Mouse (Mus musculus): ENCODE results near the gene Nfkbiz. TPM values are rescaled to one million over a fixed set of nuclear protein-coding genes. Genes with fewer than 3 reads are reported as not detected.

The Nfkbiz gene
- total and polyA plus RNA-seq, 2 experiments from 2014 or later, result 1.7 to 6.8 TPM

DNA sequence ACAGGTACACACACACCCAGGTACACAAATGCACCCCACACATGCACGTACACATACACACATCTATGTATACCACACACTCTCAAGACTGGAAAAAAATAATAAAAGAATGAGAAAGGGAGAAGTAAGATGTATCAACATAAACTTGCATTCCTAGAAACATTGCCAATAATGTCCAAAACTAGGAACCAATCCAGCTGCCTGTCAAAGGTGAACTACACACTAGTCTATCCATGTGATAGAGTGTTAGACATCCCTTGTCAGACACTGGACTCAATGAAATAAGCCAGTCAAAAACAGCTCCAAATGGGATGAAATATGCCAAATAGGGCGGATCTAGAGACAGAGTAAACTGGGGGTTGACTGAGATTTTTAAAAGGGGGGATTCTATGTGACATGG, 55.8 kb downstream of the Nfkbiz start:
- Histone ChIP-seq H3K27me3 (ENCODE audit: control insufficient read depth, insufficient read depth, low read length) (no peaks in the 10 kb centered on the region), H3K9ac (replicated peaks; ENCODE audit: low read depth, low read length) (no peak overlapping the region), H3K4me3 (ENCODE audit: low read depth, low read length) (no peak overlapping the region), H3K4me2 (ENCODE audit: low read depth, low read length) (no peak overlapping the region), H3K4me1 (ENCODE audit: control insufficient read depth, insufficient read depth) (no peaks in the 10 kb centered on the region), H3K27ac (ENCODE audit: low read depth) (no peak overlapping the region), H3K9me3 (replicated peaks; ENCODE audit: control insufficient read depth, low read length) (no peaks in the 10 kb centered on the region), H3K36me3 (replicated peaks; ENCODE audit: control insufficient read depth, insufficient read depth, low read length) (no peaks in the 10 kb centered on the region)
- ATAC-seq (ENCODE audit: insufficient read depth, low read depth) (no peak), DNase-seq (ENCODE audit: low spot score) (no peak)
- TF ChIP-seq CTCF (IDR thresholded peaks at IDR 0.05; ENCODE audit: low read depth), result no peak
- TF ChIP-seq EP300 (IDR thresholded peaks at IDR 0.05; ENCODE audit: low read depth), result no peak
- WGBS, result 80% methylated on average over 2 of the region's 2 CpGs

DNA sequence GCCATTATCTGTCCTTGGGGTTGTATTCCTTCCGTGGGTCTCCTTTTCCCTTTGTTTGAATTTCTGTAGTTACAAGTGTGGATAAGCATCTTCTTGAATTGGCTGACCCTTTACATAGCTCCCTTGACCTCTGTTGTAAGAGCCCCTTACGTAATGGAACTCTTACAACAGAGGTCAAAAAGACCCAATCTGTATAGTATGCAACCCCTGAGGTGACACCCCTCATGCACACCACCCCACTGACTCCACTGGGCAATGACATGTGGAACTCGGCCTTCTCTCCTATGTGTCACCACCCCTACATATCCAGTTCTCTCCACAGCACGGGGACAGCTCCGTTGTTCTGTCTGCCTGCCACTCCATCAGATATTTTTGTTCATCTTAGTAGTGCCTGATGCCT, 56.9 kb downstream of the Nfkbiz start:
- Histone ChIP-seq H3K4me3 (ENCODE audit: low read depth, low read length) (no peak overlapping the region), H3K9me3 (replicated peaks; ENCODE audit: control insufficient read depth, low read length) (no peaks in the 10 kb centered on the region), H3K4me1 (ENCODE audit: control insufficient read depth, insufficient read depth) (no peaks in the 10 kb centered on the region), H3K36me3 (replicated peaks; ENCODE audit: control insufficient read depth, insufficient read depth, low read length) (no peaks in the 10 kb centered on the region), H3K9ac (replicated peaks; ENCODE audit: low read depth, low read length) (no peak overlapping the region), H3K27ac (ENCODE audit: low read depth) (no peak overlapping the region), H3K4me2 (ENCODE audit: low read depth, low read length) (no peak overlapping the region), H3K27me3 (ENCODE audit: control insufficient read depth, insufficient read depth, low read length) (no peaks in the 10 kb centered on the region)
- TF ChIP-seq EP300 (IDR thresholded peaks at IDR 0.05; ENCODE audit: low read depth), result no peak
- WGBS, result 59% methylated on average over 5 of the region's 5 CpGs
- ATAC-seq (ENCODE audit: insufficient read depth, low read depth) (no peak), DNase-seq (ENCODE audit: low spot score) (no peak)

DNA sequence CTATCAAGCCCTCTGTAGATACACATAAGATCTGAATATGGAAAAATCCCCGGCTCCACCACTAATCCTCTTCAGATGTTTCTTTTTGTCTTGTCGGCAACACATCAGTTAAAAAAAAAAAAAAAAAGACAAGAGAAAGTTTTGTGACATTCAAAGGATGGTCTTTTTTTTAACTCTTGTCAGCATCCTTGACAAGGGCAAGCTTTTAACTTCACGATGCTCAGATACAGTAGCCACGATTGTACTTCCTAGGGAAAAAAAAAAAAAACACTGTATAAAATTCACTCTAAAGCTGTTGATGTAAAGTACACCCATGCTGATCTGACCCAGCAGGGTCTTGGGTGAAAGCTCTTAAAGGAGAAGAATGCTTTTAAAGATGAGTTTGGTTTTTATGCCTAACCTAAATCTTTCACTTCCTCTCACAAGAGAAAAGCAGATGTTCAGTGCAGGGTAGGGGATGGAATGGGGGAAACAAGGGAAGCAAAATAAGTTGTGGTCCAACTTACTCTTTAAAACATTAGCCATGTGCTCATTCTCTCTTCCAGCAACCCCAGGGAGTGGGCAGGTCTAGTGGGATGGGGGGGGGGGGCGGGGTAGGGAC, 57.6 kb downstream of the Nfkbiz start:
- Histone ChIP-seq H3K36me3 (replicated peaks; ENCODE audit: control insufficient read depth, insufficient read depth, low read length) (no peaks in the 10 kb centered on the region), H3K4me2 (ENCODE audit: low read depth, low read length) (no peak overlapping the region), H3K9me3 (replicated peaks; ENCODE audit: control insufficient read depth, low read length) (no peaks in the 10 kb centered on the region), H3K4me1 (ENCODE audit: control insufficient read depth, insufficient read depth) (no peaks in the 10 kb centered on the region), H3K27ac (ENCODE audit: low read depth) (no peak overlapping the region), H3K27me3 (ENCODE audit: control insufficient read depth, insufficient read depth, low read length) (no peaks in the 10 kb centered on the region), H3K4me3 (ENCODE audit: low read depth, low read length) (no peak overlapping the region), H3K9ac (replicated peaks; ENCODE audit: low read depth, low read length) (no peak overlapping the region)
- ATAC-seq (ENCODE audit: insufficient read depth, low read depth) (no peak), DNase-seq (ENCODE audit: low spot score) (no peak)
- 41% methylated on average over 5 of the region's 5 CpGs for WGBS
- TF ChIP-seq CTCF (IDR thresholded peaks at IDR 0.05; ENCODE audit: low read depth), result no peak
- TF ChIP-seq EP300 (IDR thresholded peaks at IDR 0.05; ENCODE audit: low read depth), result no peak

DNA sequence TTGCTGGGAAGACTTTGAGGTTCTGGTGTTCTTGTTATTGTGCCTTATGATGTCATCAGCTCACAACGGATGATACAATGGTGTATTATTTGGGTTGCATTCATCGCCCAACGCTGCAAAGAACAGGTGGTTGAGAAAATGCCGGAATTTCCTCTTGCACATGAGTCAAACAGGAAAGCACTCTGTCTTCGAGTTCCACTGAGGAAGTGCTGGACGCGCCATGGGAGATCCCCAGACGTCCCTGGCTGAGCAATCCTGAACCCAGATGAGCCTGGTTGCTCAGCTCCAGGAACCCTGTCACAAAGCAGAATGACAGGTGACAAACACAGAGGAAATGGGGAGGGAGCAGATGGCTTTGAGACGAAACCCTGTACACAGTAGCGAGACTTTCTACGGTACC, 62.4 kb downstream of the Nfkbiz start:
- 66% methylated on average over 11 of the region's 11 CpGs for WGBS
- no peak for TF ChIP-seq CTCF (IDR thresholded peaks at IDR 0.05; ENCODE audit: low read depth)
- H3K9me3 ChIP-seq (replicated peaks; ENCODE audit: control insufficient read depth, low read length), result no peaks in the 10 kb centered on the region
- no peak for ATAC-seq (ENCODE audit: insufficient read depth, low read depth)
- no peak overlapping the region for H3K27ac ChIP-seq (ENCODE audit: low read depth)
- H3K27me3 ChIP-seq (ENCODE audit: control insufficient read depth, insufficient read depth, low read length), result no peaks in the 10 kb centered on the region
- no peak for DNase-seq (ENCODE audit: low spot score)
- no peak overlapping the region for H3K4me2 ChIP-seq (ENCODE audit: low read depth, low read length)
- H3K36me3 ChIP-seq (replicated peaks; ENCODE audit: control insufficient read depth, insufficient read depth, low read length), result no peaks in the 10 kb centered on the region
- H3K4me1 ChIP-seq (ENCODE audit: control insufficient read depth, insufficient read depth), result no peaks in the 10 kb centered on the region
- H3K4me3 ChIP-seq (ENCODE audit: low read depth, low read length), result no peak overlapping the region
- H3K9ac ChIP-seq (replicated peaks; ENCODE audit: low read depth, low read length), result no peak overlapping the region

DNA sequence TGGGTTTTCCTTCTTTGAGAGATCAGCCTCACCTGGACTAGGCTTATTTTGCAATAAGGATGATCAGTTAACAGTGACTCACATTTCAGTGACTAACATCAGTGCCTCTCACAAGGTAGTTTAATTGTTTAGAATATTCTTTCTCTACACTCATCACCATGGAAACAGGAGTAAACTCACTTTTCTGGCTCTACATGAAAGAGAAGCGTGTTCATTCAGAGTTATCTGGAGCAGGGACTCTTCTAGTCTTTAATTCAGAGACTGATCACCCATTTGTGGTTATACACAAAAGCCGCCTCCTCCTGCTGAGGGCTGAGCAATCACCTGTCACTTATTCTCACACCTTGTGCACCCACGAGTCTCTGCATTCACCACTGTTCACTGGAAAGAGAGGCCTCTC, 68.5 kb downstream of the Nfkbiz start:
- TF ChIP-seq CTCF (IDR thresholded peaks at IDR 0.05; ENCODE audit: low read depth) (no peak), EP300 (IDR thresholded peaks at IDR 0.05; ENCODE audit: low read depth) (no peak)
- H3K4me2 ChIP-seq (ENCODE audit: low read depth, low read length), result no peak overlapping the region

More for the DNA sequence above, 68.5 kb downstream of the Nfkbiz start:
- ATAC-seq (ENCODE audit: insufficient read depth, low read depth) (no peak), DNase-seq (ENCODE audit: low spot score) (no peak)
- H3K4me1 ChIP-seq (ENCODE audit: control insufficient read depth, insufficient read depth), result no peaks in the 10 kb centered on the region
- H3K9me3 ChIP-seq (replicated peaks; ENCODE audit: control insufficient read depth, low read length), result no peaks in the 10 kb centered on the region
- no peak overlapping the region for H3K4me3 ChIP-seq (ENCODE audit: low read depth, low read length)
- WGBS, result 73% methylated on average over 3 of the region's 3 CpGs
- H3K27ac ChIP-seq (ENCODE audit: low read depth), result no peak overlapping the region
- H3K9ac ChIP-seq (replicated peaks; ENCODE audit: low read depth, low read length), result no peak overlapping the region
- no peaks in the 10 kb centered on the region for H3K27me3 ChIP-seq (ENCODE audit: control insufficient read depth, insufficient read depth, low read length)
- no peaks in the 10 kb centered on the region for H3K36me3 ChIP-seq (replicated peaks; ENCODE audit: control insufficient read depth, insufficient read depth, low read length)

Other genes starting within 250 kb of the Nfkbiz start
- gene Nxpe3, start 56.4 kb upstream of the Nfkbiz start, total RNA-seq (2014; rRNA removed; ENCODE audit: low replicate concordance), result 0.08 TPM in 1 of 2 replicates, not detected in the other
- 0.20 and 0.21 TPM in 2 replicates for gene Nxpe3, start 56.4 kb upstream of the Nfkbiz start, polyA plus RNA-seq (2015; fragmentation: Nextera tagmentation; extraction: Ambion mirVana)
- gene Cep97, start 96.0 kb upstream of the Nfkbiz start, total RNA-seq (2014; rRNA removed; ENCODE audit: low replicate concordance), result 5.0 TPM in 2 replicates
- 3.1 and 4.9 TPM in 2 replicates for gene Cep97, start 96.0 kb upstream of the Nfkbiz start, polyA plus RNA-seq (2015; fragmentation: Nextera tagmentation; extraction: Ambion mirVana)
- 467 and 488 TPM in 2 replicates for gene Rpl24, start 127.4 kb upstream of the Nfkbiz start, total RNA-seq (2014; rRNA removed; ENCODE audit: low replicate concordance)
- 617 and 635 TPM in 2 replicates for gene Rpl24, start 127.4 kb upstream of the Nfkbiz start, polyA plus RNA-seq (2015; fragmentation: Nextera tagmentation; extraction: Ambion mirVana)
- 4.6 and 14.5 TPM in 2 replicates for gene Zbtb11, start 135.0 kb upstream of the Nfkbiz start, total RNA-seq (2014; rRNA removed; ENCODE audit: low replicate concordance)
- 6.7 and 7.6 TPM in 2 replicates for gene Zbtb11, start 135.0 kb upstream of the Nfkbiz start, polyA plus RNA-seq (2015; fragmentation: Nextera tagmentation; extraction: Ambion mirVana)
- gene Pcnp, start 190.8 kb upstream of the Nfkbiz start, total RNA-seq (2014; rRNA removed; ENCODE audit: low replicate concordance), result 32.9 and 37.1 TPM in 2 replicates
- gene Pcnp, start 190.8 kb upstream of the Nfkbiz start, polyA plus RNA-seq (2015; fragmentation: Nextera tagmentation; extraction: Ambion mirVana), result 104 and 111 TPM in 2 replicates
- gene Trmt10c, start 198.9 kb upstream of the Nfkbiz start, total RNA-seq (2014; rRNA removed; ENCODE audit: low replicate concordance), result 8.8 and 20.5 TPM in 2 replicates
- gene Trmt10c, start 198.9 kb upstream of the Nfkbiz start, polyA plus RNA-seq (2015; fragmentation: Nextera tagmentation; extraction: Ambion mirVana), result 19.9 and 21.0 TPM in 2 replicates
- gene Senp7, start 209.4 kb upstream of the Nfkbiz start, total RNA-seq (2014; rRNA removed; ENCODE audit: low replicate concordance), result 9.5 and 16.2 TPM in 2 replicates
- gene Senp7, start 209.4 kb upstream of the Nfkbiz start, polyA plus RNA-seq (2015; fragmentation: Nextera tagmentation; extraction: Ambion mirVana), result 14.0 and 14.7 TPM in 2 replicates